Mouse (Mus musculus) gastrocnemius, postnatal 36 days (tissue): Measurements from ENCODE around the gene Scg3. TPM values are rescaled to one million over a fixed set of nuclear protein-coding genes. Genes with fewer than 3 reads are reported as not detected.
"Not testable (repeated sequence)": the region's sequence is repeated elsewhere in the genome, so short reads cannot be mapped to it uniquely, and the experiment has no call there.

Experiments used
- DNase-seq, 2 experiments: peaks; one replicate each; pipeline ENCODE4 v3.0.0; 2022
- intact Hi-C: fragments of 180-260 bp; cut with DNase I; formaldehyde crosslinking; loops from one replicate; pipeline ENCODE4 v1.15.1; 2025
- long read RNA-seq, 2 experiments: library from polyadenylated mRNA; stranded (forward); transcript quantifications; one replicate each; pipeline ENCODE4 v2.0.0; 2021
- total RNA-seq, 2 experiments: library from RNA; stranded (reverse); gene quantifications; 2 replicates each; pipeline ENCODE4 v1.2.3; 2021

The Scg3 gene
- total RNA-seq: 1 to 10 TPM; 1.3 TPM
- long read RNA-seq, experiment 1: 0 reads
- long read RNA-seq, experiment 2, partial matches to known transcripts: 1 of 2 reads
- long read RNA-seq, experiment 2, other reads (novel, unspliced or antisense): 0 of 2 reads

DNA sequence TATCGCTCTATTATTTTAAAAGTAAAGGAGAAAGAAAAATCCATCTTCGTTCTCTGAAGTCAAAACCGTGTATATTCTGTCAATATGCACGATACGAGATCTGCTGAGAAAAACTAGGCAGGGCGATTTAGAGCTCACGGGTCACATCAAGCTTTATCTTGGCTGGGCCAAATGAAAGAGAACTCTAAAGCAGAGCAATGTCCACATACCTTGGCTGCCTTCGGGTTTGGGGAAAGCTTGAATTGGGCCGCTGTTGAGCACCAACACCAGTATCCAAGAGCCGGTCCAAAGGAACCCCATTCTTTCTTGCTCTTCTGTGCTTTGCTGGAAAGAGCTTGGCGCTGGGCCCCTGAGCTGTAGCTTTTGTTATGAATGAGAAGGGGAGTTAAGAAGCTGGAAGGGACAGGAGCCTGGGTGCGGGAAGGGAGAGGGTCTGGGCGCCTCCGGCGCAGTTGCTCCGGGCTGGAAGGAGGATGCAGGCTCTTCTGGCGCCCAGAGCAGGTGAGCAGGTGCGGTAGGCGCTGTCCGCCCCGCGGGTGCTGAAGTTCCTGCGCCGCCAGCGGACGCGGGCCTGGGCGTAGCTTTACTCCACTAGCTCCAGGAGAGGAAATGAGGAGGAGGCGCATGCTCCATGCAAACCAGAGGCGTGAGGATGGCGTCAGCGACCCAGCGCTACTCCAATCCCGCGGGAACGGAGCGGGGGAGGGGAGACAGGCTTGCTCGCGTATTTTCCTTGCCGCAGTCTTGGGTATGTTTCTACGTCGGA, at the start of gene Scg3:
Gene Scg3, minus strand, starts transcription at position 631 of the 766 bp plus-strand sequence.
- intact Hi-C loops: no loop called here
- peak; percentile 39 to 51 for DNase-seq

DNA sequence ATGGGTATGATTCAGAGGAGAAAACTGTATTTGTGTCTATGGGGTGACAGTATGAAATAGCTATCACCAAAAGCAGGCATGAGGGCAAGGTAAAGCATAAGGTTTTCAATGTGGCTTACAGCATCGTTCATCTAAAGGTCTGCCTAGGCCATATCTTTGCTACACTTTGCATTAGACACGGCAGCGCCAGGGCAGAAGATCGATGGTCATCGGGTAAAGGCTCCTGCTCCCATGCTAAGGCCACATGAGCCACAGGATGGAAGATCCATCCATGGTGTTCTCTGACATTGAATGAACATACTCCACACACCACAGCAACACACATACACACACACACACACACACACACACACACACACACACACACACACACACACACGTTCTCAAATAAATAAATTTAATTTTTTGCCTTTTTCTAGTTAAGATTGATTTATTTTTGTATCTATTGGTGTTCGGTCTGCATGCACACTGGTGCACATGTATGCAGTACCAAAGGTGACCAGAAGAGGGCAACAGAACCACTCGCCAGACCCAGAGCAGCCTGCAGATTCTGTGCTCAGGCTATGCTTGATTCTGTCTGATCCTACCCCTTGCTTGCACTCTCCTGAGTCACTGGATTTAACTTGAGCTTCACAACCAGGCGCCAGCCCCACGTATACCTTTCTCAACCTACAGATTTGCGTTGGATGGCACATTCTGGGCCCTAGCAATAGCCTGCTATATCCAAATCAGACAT, 36.3 kb upstream of the Scg3 start:
- intact Hi-C loops: no loop called here

DNA sequence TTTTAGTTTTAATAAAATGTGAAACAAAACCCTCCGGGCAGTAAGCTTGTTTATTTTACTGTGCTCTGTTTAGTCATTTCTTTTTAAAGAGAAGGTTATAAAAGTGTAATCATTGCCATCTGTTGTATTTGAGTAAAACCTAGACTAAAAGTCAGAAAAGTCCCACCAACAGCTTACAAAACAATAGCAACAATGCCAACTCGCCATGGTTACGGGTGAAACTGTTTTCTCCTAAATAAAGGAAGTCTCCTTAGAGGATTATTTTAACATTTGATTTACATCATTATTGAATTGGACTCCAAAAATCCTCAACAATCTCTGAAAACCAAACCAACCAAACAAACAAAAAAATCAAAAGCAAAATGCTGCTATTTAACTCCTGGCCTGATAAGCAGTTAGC, 35.6 kb upstream of the Scg3 start:
- intact Hi-C loops: no loop called here
- DNase-seq: peak in 1 of 2 experiments; percentile 31

More for the DNA sequence above, 36.3 kb upstream of the Scg3 start:
- DNase-seq: peak; percentile 37 to 40

DNA sequence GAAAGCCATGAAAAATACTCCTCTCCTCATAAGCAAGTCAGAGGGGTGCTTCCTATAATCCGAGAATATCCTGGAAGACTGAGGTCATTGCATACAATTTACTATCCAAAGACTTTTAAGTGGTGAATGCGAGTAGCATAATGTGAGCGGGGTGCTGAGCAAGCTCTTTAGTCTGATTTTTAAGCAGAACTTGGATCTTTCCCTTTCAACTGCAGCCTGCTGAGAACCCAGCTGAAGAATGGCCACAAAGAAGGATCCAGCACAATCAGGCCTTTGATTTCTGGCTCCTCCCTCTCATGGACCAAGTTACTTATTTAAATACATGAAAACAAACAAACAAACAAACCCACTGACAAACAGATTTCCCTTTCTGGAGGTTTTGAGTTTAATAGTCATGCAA, 916 bp upstream of the Scg3 start:
- intact Hi-C loops: no loop called here
- DNase-seq: no peak

DNA sequence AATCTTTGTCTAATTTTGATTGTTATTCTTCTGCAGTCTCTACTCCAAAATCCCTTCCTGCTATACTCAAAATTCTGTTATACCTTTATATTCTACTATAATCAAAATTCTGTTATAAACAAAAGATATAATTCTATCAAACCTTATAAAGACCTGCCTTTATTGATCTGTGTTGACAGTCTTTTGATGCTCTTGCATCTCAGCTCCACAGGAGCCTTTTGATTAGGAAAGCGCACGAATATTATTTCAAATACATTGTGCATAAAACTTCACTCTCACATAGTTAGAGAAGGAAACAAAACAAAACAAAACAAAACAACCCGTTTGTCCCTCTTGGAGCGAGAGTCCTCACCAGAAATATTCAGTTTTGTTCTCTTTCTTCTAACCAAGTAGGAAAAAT, 436 bp upstream of the Scg3 start:
- intact Hi-C loops: no loop called here
- no peak for DNase-seq

DNA sequence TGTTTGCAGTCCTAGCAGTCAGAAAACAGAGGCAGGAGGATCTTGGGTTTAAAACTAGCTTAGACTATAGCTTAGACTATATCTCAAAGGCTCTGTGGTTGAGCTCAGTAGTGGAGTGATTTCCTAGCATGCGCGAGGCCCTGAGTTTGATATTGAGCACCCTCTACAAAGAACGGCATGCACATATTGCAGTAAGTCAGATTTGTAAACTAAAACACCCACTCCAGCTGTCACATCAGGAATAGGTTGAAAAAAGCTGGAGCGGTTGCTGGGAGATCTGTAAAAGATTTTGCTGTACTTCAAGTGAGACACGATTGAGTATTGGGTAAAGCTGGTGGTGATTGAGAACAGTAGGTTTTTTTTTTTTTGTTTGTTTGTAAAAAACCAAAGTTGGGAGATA, 3.2 kb downstream of the Scg3 start:
- no peak for DNase-seq
- intact Hi-C loops: no loop called here

DNA sequence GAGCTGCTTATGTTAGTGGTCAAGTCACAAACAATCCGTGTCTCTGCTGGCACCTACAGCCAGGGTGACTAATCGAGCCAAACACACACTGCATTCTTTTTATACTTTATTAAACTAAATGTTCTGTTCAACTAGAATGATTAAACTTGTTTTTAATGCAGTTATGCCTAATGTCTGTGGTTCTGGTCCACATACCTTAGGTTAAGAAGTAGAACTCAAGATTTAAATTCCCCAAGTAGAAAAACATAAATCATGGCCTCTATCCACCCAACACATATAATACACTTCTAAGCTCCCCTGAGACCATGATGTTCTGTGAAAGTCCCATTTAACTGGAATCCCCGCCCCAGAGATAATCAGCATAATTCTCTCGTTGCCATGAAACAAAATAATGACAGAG, 4.2 kb downstream of the Scg3 start:
- DNase-seq: no peak
- intact Hi-C loops: no loop called here

DNA sequence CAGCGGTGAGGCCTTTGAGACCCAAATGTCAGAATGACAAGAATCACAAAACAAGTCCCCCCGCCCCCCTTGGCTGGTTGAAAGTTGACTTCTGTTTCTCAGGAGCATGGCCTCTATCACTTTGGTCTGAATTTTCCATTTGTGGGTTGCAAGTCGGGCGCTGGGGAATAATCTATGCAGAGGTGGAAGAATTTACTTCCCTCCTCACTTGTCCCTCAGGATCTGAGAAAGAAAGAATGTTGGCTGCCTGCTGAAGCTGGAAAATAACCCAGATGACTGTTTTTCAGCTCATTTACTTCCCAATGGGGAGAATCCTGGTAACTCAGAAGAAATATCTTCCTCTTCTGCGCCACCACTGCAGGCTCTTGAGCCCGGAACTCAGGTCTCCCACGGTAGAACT, 5.5 kb downstream of the Scg3 start:
- DNase-seq: peak; percentile 17 to 32
- intact Hi-C loops: no loop called here

DNA sequence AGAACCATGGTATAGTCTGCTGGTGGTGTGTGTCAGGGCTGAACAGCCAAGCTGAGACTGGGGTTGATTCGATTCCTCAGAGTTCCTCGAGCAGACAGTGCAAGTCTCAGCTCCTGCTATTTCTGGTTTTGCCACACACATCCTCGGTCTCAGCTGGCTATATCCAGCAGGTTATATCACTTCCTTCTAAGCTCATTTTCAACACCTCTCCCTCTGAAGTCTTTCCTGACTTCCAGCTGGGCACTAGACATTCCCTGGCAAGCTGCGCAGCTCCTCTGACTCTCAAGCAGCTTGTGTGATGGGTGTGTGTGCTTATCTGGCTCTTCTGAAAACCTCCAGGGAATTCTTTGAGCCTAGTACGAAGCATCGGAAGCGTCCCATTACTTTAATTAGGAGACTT, 7.6 kb downstream of the Scg3 start:
- intact Hi-C loops: no loop called here

DNA sequence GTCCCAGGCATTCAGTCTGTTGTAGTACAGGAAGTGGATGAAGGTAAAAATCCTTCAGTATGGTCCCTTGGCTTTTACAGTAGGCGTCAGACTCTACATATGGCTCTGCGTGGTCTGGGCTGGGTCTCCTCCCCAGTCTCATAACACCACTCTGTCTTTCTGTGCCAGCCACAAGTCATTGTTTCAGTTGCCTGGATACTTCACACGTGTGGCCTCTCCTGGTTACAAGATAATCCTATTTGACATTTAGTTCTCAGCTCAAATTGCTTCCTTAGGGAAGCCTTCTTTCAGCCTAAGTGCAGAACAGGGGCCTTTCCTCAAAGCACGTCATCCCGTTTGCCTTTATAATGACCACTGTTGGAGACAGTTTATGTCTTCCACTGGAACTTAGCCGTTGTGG, 11.1 kb downstream of the Scg3 start:
- DNase-seq: no peak
- intact Hi-C loops: no loop called here

More for the DNA sequence above, 7.6 kb downstream of the Scg3 start:
- DNase-seq: no peak

DNA sequence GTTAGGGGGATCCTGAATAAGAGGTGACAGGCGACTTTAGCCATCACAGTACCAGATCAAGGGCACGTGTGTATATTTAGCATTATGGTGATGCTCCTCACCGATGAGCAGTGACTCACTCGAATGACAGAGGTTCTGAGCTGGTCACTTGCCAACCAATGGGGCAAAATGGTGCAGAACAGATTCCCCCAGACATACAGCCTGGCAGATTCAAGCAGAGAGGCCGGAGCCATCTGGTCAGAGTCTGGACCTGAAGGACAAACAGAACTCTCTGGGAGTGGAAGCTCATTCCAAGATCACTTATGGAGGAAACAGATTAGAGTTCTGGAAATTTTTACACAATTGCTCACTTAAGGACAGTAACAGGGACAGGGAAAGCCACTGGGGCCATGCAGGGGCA, 17.2 kb downstream of the Scg3 start:
- intact Hi-C loops: no loop called here
- no peak for DNase-seq

DNA sequence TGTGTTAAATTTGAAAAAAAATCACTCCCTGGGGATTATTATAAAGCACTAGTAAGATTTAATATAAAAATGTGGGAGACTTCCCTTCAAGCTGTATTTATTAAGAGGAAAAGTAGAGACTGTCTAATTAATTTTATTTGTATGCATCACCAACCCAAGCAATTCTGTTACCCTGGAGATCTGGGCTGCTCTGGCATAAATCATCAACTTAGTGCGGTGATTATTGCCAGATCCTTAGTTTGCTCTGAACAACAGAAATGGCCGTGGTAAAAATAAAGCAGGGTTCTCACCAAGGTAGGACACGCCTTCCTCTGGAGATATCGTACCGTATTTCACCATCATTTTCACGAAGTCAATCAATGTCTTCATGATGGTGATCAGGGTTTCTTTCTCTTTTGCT, 18.5 kb downstream of the Scg3 start:
- no peak for DNase-seq
- intact Hi-C loops: no loop called here

DNA sequence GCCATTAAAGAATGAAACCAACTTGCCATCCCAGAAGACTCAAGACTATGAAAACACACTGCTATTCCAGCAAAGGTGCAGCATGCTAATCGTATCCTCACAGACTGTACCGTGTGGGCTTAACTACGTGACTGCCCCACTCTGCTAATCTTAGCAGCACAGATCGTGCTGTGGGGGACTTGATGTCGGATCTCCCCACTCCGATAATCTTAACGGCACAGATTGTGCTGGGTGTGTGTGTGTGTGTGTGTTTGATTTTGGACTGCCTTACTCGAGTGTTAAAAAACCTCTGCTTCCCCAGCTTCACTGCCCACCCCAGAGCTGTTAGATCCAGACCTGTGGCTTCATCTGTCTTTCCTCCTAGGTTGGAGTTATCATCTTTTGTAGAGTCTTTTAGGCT, 22.9 kb downstream of the Scg3 start:
- intact Hi-C loops: no loop called here

DNA sequence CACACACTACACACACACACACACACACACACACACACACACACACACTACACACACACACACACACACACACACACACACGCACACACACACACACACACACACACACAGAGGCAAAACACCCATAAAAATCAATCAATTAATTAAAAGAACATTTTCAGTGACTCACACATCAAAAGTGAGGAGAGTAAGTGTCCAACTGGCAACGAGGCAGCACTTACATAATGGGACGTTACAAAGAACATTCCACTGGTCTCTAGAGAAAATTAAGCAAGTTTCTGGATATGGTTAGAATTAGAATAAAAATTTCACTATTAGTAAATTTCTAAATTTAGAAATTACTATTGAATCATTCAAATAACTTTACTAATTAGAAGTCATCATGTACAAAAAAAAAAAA, 27.4 kb downstream of the Scg3 start:
- intact Hi-C loops: not testable (repeated sequence)
- DNase-seq: peak in 1 of 2 experiments; percentile 55

More for the DNA sequence above, 22.9 kb downstream of the Scg3 start:
- no peak for DNase-seq

DNA sequence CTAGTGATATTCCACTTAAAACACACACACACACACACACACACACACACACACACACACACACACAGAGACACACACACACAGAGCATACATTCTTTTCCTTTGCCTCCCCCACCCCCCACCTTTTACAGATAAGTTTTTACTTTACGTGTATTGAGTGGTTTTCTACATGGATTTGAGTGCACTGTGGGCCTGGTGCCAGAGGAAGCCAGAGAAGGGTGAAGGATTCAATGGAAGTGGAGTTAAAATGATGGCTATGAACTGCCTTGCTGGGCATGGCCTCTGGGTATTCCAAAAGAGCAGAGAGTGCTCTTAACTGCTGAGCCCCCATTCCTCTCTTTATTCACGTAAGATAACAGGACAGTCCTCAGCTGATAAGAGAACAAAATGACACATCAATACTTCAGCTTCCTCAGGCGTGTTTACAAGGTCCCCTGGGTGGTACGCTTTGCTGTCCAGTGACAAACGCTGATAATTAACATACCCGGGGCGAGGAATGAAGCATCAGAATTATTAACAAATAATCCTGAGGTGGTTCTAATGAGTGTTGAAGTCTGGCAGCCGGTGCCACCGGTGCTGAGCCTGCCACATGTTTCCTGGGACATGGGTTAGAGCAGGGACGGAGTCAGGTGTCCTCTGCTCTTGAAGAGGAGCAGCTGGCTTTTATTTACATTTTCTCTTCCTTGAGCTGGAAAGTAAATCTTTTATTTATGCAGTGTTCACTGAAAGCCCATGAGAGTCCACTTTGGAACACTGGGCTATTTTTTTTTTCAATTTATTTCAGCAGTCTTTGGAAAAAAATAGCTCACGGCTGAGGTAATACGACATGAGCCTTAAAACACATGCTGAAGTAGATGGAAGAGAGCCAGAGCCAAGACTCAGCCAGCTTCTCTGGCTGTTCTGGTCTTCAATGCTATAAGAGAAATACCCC, 29.6 kb downstream of the Scg3 start:
- intact Hi-C loops: no loop called here
- peak; percentile 21 to 54 for DNase-seq

DNA sequence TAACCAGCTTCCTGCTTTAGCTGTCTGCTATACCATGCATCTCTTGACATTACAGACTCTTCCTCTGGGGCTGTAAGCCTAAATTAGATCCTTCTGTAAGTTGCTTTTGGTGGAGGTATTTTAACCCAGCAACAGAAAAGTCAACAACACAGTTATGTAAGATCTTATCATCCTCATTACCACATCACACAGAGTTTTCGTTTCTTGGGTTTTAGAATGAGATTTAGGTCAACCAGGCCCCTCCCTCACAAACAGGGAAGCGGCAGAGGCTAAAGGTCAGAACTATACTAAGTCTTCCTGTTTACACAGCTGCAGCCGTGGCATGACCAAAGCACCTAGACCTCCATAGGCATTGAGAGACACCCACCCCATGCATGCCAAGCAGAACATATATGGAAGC, 38.5 kb downstream of the Scg3 start:
- DNase-seq: no peak
- intact Hi-C loops: no loop called here

DNA sequence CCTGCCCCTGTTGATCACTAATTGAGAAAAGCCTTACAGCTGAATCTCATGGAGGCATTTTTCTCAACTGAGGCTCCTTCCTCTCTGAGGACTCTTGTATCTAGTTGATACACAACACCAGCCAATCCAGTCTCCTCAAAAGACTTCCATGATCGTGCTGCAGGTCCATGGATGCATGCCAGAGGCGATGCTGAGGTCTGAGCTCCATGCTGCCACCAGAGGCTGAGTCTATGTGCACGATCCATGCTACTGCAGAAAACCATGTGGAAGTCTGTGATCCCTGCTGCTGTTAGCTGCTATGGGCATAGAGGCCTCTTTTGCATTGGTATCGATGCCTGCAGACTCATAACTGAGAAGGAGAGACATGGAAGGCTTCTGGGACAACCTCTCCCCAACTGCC, 49.6 kb downstream of the Scg3 start:
- DNase-seq: no peak
- intact Hi-C loops: no loop called here

DNA sequence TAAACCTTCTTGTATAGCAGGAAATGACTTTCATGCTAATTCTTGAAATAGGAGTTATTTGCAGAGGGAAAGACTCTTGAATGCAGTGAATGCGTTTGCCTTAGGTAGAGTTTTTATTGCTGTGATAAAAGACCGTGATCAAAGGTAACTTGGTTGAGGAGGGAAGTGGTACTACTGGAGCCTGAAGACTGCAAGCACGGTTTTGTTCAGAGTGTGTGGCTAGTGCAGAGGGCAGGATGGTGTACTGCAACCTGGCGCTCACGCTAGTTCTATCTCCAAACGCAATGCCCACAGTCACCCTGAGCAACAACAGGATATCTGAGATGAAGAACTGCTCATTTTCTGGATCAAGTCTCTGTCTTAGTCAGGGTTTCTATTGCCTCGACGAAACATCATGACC, 50.3 kb downstream of the Scg3 start:
- intact Hi-C loops: no loop called here
- no peak for DNase-seq

DNA sequence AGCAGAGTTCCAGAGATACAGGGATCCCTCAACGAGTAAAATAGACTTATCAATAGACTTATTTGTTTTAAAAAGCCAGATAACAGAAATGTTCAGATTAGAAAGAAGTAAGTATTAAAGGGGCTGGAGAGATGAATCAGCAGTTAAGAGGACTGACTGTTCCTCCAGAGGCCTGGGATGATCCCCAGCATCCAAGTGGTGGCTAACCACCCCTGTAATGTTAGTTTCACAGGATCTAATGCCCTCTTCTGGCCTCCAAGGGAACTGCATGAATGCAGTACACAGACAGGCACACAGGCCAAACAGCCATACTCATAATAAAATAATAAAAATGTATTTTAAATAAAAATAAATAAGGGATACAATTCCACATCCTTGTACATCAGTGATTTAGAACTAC, 51.0 kb downstream of the Scg3 start:
- no peak for DNase-seq
- intact Hi-C loops: no loop called here

DNA sequence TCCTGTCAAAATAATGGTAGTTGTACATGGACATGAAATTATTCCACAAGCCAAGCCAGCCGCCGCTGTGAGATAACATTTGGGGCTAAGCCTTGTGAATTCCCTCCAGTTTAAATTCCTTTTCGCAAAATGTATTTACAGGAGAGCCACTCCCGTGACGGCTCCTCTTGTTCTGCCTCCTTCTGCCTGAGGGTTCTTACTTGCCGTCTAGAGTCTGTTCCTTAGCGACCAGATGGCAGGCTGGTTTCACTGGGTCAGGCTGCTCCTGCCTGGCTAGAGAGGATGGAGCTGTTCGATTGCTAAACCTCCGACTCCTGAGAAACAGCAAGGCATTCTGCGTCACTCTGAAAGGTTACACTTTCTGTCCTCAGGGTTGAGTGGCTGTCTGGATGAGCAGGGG, 51.7 kb downstream of the Scg3 start:
- intact Hi-C loops: no loop called here
- no peak for DNase-seq
